Mouse (Mus musculus) embryonic facial prominence, embryonic 14.5 days (tissue): ENCODE measurements around the gene Gm7879. TPM values are rescaled to one million over a fixed set of nuclear protein-coding genes. Genes with fewer than 3 reads are reported as not detected.

Experiments used
- ATAC-seq: fragments of 200-750 bp; cut with Nextera tagmentation; 2 replicates; pipeline ENCODE4 v1.8.0; 2017; ENCODE audit warnings: low read depth, moderate number of reproducible peaks, moderate TSS enrichment
- DNase-seq: peaks from one replicate; pipeline ENCODE4 v3.0.0-alpha.2; 2015; ENCODE audit warnings: low spot score
- H3K27ac ChIP-seq: fragments of 300-500 bp; sonication (generic); replicated peaks from 2 replicates; pipeline ENCODE4 v1.5.1; 2014; ENCODE audit warnings: low read depth, mild to moderate bottlenecking, low read length, moderate library complexity
- H3K27me3 ChIP-seq: fragments of 300-500 bp; sonication (generic); replicated peaks from 2 replicates; pipeline ENCODE4 v1.6.1; 2014; ENCODE audit warnings: low read length; ENCODE audit not compliant: control insufficient read depth, insufficient read depth
- H3K36me3 ChIP-seq: fragments of 300-500 bp; sonication (generic); 2 replicates; pipeline ENCODE4 v1.6.1; 2014; ENCODE audit warnings: low read length, mixed read lengths; ENCODE audit not compliant: control insufficient read depth, insufficient read depth
- H3K4me1 ChIP-seq: fragments of 300-500 bp; sonication (generic); 2 replicates; pipeline ENCODE4 v1.6.1; 2014; ENCODE audit warnings: antibody characterized with exemption, low read length; ENCODE audit not compliant: control insufficient read depth, insufficient read depth
- H3K4me2 ChIP-seq: fragments of 300-500 bp; sonication (generic); 2 replicates; pipeline ENCODE4 v1.6.1; 2014; ENCODE audit warnings: low read depth, mild to moderate bottlenecking, low read length, moderate library complexity, mixed read lengths
- H3K4me3 ChIP-seq: fragments of 300-500 bp; sonication (generic); 2 replicates; pipeline ENCODE4 v1.5.1; 2014; ENCODE audit warnings: low read depth, mild to moderate bottlenecking, low read length
- H3K9ac ChIP-seq: fragments of 300-500 bp; sonication (generic); 2 replicates; pipeline ENCODE4 v1.6.1; 2014; ENCODE audit warnings: low read depth, mild to moderate bottlenecking, low read length, moderate library complexity, mixed read lengths
- H3K9me3 ChIP-seq: fragments of 300-500 bp; sonication (generic); 2 replicates; pipeline ENCODE4 v1.6.1; 2016; ENCODE audit warnings: low read length; ENCODE audit not compliant: control insufficient read depth
- WGBS: fragments of 180-500 bp; shearing (Covaris S2); extraction: QIAGEN DNeasy Blood & Tissue Kit; methylation state at CpG from one replicate; pipeline ENCODE4 v1.1.7; 2014; 5-methylcytosine and 5-hydroxymethylcytosine counted together
- polyA plus RNA-seq: library from polyadenylated mRNA; unstranded; fragments of >200 nt; fragmentation: Nextera tagmentation; extraction: Ambion mirVana; gene quantifications from 2 replicates; pipeline ENCODE4 v1.2.1, GENCODE M21; 2014

The Gm7879 gene
- polyA plus RNA-seq, 1 experiment from 2014 or later = not detected

DNA sequence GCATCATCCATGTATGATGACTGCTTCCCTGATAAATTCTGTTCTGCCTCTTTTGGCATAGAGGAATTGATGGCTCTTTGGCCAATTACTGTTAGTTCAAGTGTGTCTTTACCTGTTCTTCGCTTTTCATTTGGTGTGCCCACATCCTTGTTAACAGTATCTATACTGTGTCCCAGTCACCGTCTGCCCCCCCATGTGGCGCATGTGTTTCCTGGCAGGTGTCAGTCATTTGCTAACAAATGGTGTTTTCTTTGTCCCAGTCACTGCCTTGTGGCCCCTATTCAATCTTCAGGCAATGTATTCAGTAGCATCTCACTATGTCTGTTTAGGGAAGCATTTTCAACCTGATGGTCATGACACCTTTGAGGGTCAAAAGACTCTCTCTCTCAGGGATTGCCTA lies 48.1 kb downstream of the Gm7879 start:
- WGBS = 80% methylated on average over 3 of the region's 3 CpGs
- no peaks in the 10 kb centered on the region for H3K36me3 ChIP-seq
- DNase-seq = no peak
- no peak overlapping the region for H3K4me3 ChIP-seq
- no peak overlapping the region for H3K27ac ChIP-seq
- H3K4me2 ChIP-seq = no peak overlapping the region
- no peak overlapping the region for H3K9ac ChIP-seq
- H3K9me3 ChIP-seq = no peaks in the 10 kb centered on the region
- no peaks in the 10 kb centered on the region for H3K4me1 ChIP-seq
- H3K27me3 ChIP-seq = no peaks in the 10 kb centered on the region
- ATAC-seq = no peak

Other genes starting within 250 kb of the Gm7879 start
- gene Bst1, start 94.3 kb upstream of the Gm7879 start, polyA plus RNA-seq = 0.14 and 0.47 TPM in 2 replicates
- 61.6 and 64.1 TPM in 2 replicates for gene Fbxl5, start 91.5 kb upstream of the Gm7879 start, polyA plus RNA-seq
- 7.8 and 9.1 TPM in 2 replicates for gene Cd38, start 44.6 kb upstream of the Gm7879 start, polyA plus RNA-seq
- 41.9 and 43.4 TPM in 2 replicates for gene Fgfbp1, start 68.6 kb downstream of the Gm7879 start, polyA plus RNA-seq
- gene Prom1, start 188.9 kb downstream of the Gm7879 start, polyA plus RNA-seq = 27.2 and 29.7 TPM in 2 replicates